Mouse (Mus musculus) left cerebral cortex, postnatal 14 days (tissue): ENCODE results near the gene Nek6. TPM values are rescaled to one million over a fixed set of nuclear protein-coding genes. Genes with fewer than 3 reads are reported as not detected.

Experiments used
- DNase-seq, 2 experiments: peaks; one replicate each; pipeline ENCODE4 v3.0.0; 2021 to 2022; ENCODE audit warnings: low spot score in 2 of 2, mixed read lengths in 1 of 2
- intact Hi-C: fragments of 180-260 bp; cut with DNase I; formaldehyde crosslinking; loops from one replicate; pipeline ENCODE4 v1.15.1; 2025
- total RNA-seq, 2 experiments: library from RNA; stranded (reverse); gene quantifications; 2 replicates each; pipeline ENCODE4 v1.2.3; 2021

Nek6 gene
- total RNA-seq, 2 experiments from 2014 or later, result 26.3 to 28.9 TPM

DNA sequence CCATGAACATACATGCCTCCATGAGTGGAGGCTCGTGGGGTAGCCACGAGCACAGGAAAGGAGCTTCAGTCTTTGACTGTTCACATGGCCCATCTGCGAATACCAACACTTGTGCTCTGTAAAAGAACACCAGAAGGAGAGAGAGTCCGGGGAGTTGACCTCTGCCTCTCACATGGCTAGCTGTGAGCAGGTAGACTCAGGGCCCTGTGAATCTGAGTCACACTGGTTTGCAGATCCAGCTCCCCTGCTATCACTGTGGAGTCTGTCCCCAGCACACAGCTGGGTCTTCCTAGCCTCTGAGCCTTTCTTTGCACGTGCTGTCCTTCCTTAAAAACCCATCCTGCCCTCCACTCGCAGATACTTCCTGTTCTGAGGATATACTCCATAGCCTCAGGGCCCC is 22.3 kb downstream of the Nek6 start:
- intact Hi-C loops, result no loop called here
- DNase-seq, result no peak

DNA sequence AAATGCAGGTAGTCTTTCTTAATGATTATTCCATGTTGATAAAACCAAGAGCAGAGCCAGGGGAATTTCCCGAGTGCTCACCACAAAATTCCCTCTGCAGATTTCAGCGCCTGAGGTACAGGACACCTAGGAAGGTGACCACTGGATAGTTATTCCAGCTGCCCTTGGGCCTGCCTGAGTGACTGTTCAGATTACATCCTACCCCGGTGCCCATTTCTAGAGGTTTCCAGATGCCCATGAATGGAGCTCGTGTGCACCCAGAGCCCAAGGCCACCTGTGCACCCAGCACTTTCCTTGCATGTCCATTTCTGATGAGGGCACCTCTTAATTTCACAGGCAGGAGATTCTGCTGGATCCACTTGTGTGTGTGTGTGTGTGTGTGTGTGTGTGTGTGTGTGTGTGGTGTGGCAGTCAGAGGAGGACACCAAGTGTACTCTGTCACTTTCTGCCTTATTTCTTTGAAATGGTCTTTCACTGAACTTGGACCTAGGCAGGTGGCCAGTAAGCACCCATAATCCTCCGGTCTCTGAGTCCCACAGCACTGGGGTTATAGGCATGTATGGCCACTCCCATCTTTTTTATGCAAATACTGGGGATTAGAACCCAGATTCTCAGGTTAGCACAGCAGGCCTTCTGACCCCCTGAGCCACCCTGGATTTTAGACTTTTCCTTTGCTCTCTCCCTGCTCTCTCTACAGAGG is 22.9 kb downstream of the Nek6 start:
- DNase-seq, result no peak
- intact Hi-C loops, result no loop called here

DNA sequence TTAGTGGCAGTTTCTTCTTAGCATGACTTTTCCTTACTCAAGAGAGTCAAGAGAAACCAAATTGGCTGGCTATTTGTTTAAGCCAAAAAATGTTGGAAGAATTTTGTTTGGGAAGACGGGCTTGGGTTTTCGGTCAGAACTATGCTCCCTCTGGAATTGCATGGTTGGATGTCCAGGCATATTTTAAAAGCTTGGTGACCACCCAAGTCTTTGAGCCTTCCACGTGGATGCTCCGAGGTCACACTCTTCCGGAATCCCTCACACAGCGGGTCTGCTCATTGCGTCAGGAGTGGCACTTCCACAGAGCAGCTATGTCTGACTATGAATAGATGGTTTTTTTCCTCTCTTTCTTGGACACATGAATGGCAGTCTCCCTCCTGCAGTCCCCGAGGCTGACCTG is 23.6 kb downstream of the Nek6 start:
- DNase-seq, result no peak

DNA sequence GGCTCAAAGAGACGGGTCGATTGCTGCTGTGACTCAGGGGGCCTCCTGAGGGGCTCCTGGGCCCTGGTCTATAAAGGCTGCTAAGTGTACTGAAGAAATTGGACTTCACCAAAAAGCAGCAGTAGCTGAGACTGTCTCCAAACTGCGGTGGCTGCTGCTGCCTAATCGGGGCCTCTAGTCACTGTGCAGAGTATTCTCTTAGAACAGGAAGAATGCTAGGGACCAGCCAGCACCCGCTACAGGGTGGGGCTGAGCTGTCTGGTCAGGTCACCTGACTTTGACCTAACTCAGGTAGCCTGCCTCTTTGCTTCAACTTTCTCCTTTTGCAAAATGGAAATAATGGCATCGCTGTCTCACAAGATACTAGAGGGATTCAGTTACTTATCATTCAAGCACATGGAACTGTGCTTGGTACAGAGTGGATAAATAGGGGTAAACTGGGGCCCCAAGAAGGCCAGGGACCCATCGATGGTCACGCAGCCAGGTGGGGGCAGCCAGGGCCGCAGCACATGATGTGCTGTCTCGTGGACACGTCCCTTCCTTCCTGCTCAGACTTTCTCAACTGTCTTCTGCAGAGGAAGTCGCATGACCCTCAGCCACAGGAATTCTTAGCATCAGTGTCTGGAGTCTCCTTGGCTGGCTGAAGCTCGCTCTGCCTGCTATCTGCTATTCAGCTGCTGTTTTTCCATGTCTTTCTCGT is 24.2 kb downstream of the Nek6 start:
- no peak for DNase-seq
- intact Hi-C loops, result no loop called here

More for the DNA sequence above, 23.6 kb downstream of the Nek6 start:
- intact Hi-C loops, result no loop called here

DNA sequence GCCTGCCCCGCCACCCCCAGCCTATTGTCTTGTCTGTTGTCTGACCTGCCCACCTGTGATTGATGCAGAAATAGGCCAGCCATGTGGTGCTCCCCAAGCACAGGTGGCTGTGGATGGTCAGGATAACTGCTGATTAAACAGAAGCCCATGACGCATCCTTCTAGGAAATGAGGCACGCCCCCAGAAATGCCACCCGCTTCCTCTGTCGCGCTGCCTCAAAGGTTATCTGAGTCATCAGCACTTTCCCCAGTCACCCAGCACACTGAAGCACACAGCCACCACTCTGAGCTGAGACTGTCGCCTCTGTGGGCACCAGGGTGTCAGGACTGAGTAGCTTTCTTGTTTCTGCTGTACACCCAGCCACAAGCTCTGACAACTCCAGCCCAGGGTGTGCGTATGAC is 24.9 kb downstream of the Nek6 start:
- peak; percentile 54 to 66 for DNase-seq
- intact Hi-C loops, result no loop called here

DNA sequence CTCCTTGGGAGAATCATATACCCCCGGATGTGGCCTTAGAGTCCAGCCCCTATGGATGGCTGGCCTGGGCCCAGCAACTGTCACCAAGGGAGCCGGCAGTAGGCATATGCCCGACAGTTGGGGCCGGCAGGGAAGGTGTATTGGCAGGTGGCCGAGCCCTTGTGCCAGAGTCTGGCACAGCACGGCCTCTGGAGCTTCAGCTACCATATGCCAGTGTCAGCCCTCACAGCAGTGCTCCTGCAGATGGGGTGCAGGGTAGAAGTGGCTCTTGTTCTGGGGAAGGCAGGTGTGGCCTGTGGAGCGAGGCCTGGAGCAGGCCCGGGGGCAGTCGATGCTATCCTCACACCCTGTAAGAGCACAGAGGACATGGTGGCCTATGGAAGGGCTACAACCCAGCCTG is 28.2 kb downstream of the Nek6 start:
- intact Hi-C loops, result no loop called here
- no peak for DNase-seq

DNA sequence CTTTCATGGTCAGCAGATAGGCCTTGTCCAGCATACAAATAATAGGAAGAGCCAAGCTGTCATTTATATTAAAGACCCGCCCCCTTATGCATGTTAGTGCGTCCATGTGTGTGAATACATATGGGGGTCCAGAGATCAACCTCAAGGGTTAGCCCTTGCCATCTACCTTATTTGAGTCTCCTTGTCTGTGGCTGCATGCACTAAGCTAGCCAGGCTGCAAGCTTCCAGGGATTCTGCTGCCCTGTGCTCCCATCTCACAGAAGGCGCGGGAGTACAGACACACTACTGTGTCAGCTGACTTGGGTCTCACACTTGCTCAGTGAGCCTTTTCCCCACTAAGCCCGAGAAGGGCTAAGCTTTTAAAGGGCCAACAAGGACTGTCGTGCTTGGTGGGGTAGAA is 29.2 kb downstream of the Nek6 start:
- no peak for DNase-seq
- intact Hi-C loops, result no loop called here

DNA sequence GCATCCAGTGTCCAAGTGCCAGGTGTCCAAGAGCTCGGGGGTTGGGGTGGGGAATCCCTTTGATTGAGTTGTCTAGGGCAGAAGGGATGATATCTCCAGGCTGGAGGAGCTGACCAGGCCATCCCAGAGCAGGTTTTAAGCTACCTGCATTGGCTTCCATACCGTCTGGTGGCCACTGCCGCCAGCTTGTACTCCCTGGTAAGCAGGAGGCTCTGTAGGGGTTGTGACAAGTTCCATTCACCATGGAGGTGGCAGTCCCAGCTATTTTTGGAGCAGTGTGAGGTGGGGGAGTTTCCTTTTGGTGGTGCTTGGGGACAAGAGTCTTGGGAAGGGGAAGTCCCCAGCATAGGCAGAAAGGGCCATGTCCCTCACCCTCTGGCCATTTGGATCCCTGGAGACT is 29.7 kb downstream of the Nek6 start:
- no peak for DNase-seq
- intact Hi-C loops, result no loop called here

DNA sequence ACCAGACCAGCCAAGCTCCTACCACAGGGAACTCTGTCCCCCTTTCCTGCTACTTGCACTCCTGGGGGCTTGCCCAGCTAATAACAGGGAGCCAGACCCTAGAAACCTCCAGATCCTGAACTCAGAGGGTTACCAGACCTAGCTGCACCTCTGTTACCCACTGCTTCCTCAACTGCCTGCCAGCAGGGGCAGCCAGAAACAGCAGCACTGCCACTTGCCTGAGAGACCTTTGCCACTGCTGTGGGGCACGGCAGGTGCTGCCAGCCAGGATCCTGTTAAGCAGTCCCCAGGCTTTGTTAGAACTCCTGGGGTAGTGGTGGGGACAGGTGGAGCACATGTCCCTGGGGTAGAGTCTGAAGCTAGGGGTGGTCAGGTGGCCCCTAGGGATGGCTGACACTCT is 30.1 kb downstream of the Nek6 start:
- DNase-seq, result no peak
- intact Hi-C loops, result no loop called here

DNA sequence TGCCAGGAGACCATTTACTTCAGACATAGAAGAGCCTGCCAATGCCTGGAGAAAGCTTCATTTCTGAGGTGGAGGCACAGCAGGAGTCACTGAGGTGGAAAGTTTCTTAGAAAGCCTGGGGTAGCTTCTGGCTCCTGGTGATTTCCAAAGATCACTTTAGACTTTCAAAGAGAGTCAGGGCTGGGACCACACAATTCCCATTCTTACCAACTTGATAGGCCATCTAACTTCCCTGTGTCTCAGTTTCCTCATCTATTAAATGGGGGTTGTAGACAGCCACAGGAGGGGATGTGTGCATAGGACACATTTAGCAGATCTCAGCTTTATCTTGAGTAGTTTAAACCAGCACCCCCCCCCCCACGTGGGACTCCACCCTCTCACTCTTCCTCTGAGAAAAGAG is 30.9 kb downstream of the Nek6 start:
- intact Hi-C loops, result no loop called here
- no peak for DNase-seq

DNA sequence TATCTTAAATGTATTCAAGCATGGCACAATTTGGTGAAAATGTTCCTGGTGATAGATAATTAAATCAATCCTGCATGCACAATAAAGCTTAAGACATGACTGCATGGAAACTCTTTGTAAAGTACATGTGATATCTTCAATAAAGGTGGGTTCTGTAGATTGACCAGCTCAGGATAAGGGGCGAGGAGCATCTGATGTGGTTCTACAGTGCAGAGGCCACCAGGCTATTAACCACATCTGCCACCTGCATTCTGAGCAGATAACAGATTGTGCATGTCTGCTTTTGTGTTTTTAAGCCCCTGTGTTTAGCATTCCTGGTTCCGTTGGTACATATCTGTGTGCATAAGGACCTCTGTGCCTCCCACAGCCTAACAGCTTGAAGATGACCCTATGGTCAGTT is 31.7 kb downstream of the Nek6 start:
- DNase-seq, result no peak
- intact Hi-C loops, result no loop called here

DNA sequence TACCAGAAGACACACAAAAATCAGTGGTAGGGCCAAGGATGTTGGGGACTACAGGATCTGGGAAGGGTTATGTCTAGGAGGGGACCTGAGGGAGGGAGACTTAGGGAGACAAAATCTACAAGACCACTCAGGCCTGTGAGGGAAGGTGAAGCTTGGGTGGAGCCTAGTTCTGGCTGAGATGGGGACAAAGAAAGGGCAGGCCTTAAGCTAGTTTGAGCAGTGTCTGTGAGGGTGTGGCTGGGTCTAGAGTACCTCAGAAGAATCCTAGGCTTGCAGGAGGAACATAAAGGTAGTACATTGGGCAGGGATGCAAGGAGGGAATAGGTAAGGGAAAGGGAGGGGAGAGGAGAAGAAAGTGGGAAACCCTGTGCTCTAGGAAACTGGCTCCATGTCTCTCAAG is 32.9 kb downstream of the Nek6 start:
- intact Hi-C loops, result no loop called here
- DNase-seq, result no peak

DNA sequence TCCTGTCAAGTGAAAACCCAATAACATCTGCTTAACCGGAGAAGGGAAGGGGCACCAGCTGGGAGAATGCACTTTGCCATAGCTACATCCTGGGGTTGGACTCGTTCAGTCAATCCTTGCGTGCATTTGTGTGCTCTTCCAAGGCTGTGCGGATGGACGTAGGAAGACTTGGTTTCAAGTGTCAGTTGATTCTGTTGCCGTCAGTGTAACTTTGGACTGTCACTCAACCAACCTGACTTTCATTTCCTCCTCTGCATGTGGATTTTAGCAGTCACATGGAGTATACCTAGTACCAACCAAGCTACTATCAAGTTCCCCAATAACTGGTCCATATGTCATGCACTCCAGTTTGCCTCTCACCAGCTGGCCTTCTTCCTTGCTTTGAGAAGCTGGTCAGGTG is 33.5 kb downstream of the Nek6 start:
- intact Hi-C loops, result no loop called here
- DNase-seq, result no peak

DNA sequence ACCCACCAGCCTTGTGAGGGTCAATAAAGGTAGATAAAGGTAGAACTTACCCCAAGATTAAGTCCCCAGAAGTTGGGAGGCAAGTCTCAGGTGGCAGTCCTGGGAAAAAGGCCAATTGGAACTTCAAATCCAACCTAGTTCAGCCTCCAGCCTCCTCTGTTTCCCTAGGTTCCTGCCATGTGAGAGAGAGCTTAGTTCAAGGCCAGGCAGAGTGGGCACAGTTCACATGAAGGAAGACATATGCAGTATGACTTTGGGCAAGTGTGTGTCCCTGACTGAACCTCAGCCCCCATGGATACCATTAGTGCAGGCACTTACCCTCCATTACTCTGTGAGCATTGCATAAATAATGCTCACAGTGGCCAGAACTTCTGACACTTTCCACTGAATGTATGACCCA is 34.3 kb downstream of the Nek6 start:
- no peak for DNase-seq
- intact Hi-C loops, result no loop called here

DNA sequence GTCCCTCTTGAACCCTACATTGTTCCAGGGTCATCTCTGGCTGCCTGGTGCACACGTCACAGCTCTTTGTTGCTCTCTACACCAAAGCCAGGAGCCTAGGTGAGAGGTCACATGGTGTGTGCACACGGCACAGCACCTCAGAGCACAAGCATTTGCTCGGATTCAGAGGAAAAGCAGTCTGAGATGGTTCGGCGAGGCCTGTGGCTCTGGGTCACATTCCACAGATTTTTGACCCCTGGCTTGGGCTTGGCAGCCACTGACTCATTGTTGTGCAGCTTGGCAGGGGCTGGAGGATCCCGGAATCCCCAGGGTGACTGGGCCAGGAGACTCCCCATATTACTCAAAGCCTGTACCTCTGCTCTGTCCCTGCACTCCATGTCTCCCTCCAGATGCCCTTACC is 34.8 kb downstream of the Nek6 start:
- intact Hi-C loops, result no loop called here
- DNase-seq, result no peak

DNA sequence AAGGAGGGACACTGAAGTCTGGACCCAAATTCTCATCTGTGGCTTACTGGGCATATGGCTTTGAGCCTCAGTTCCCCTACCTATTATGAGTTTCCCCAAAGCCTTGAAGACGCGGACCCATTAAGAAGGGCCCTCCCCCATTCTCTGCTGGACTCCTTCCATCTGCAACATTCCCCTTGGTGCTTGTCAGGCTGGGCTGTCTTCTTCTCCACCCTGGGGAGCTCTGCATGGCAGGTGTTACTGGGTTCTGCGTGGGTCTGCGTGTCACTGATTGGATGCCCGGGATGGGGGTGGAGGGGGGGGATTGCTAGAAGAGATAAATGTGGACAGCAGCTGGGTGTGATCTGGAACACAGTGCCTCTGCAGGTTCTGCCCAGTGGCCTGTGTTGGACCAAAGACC is 35.3 kb downstream of the Nek6 start:
- intact Hi-C loops, result no loop called here
- no peak for DNase-seq

DNA sequence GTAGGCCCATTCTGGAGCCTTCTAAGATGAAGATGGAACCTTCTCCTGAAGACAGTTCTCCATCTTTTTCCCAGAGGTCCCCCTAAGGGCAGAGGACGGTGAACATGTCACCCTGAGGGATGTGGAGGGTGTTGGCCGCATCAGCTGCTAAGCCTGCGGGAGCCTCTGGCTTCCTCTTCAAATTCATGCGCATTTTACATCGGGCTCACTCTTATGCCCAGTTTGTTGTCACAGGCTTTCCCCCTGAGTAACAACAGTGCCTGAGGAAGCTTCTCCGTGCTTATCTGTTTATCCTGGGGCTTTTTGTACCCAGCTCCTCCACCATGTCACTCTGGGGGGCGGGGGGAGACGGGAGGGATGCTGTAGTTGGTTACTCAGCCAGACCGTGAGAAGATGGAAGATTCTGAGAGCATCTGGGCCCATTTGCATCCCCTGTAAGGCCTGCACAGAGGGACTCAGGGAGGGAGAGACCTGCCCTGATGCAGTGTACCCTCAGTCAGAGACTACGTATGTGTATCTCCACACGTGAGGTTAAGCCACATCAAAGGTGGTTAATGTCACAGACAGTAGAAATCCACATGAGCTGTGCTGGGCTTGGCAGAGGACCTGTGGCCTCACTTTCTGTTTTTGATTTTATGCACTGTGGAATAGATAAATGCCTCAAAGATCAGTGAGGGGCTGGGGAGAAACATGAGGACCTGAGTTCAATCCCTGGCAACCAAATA is 36.5 kb downstream of the Nek6 start:
- DNase-seq, result no peak
- intact Hi-C loops, result no loop called here

DNA sequence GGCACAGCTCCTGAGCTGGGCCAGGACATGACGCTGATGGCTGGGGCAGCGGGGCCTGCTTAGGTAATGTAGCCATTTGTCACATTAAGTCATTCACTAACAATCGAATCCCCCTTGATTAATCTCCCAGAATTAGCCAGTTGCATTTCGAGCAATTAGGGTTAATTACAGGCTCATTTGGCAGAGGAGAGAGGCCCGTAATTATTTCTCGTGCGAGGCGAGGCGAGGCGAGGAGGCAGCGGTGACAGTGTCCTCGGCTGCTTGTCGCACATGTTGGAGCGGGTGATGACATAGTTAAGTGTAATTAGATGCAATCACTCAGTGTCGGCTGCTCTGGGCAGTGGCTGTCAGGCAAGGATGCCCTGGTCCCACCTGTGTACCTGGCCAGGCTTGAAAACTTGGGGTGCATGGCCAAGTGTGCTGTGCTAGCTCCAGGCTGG is 40.6 kb downstream of the Nek6 start:
- intact Hi-C loops, result no loop called here
- no peak for DNase-seq

DNA sequence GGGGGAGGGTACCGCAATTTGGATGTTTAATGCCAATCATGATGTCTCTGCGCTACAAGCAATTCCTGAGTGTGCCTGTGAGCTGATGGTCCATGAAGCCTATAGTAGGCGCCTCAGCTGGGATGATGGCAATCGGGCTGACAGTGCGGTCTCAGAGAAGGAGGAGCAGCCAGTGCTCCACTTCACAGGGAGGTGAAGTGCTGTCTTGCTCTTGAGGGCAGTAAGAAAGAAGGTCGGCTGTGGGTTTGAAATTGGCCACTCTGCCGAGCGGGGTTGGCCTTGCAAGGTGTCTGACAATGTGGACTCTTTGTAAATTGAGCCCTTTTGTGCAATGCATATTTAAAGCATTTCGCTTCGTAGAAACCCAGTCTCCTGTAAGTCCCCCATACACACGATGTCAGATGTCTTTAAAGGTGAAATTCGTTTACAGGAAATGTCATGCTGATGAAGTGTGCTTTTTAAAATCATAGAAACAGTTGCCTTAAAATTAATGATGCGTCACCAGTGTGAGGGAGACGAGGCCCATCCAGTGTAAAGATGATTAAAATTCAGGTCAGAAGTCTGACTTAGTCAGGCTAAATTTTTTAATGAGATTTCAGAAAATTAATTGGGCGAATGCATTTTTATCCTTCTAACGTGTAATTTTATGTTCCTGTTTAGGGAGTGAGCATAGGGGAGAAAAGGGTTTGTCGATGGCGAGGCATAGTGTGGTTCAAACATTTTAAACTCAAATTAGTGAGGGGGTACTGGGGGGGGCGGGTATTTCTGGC is 43.0 kb downstream of the Nek6 start:
- DNase-seq, result no peak
- intact Hi-C loops, result no loop called here

DNA sequence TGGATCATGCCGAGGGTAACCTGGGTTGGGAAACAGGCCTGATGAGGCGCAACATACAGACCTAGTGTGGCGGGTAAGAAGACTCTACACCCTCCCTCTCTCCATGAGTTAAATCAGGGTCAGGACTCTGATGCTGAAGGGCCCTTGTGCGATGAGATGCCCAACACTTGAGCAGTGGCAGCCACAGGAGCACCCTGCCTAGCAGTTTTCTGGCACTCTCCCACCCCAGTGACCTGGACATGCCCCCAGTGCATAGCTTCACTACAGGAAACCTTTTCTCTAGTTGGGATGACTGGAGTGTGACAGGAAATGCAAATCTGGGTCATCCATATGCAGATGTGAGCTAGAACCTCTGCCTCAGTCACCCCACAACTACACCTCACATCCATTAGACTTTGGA is 44.2 kb downstream of the Nek6 start:
- intact Hi-C loops, result no loop called here
- DNase-seq, result no peak
